Mouse (Mus musculus): ENCODE data around the gene Slc12a5.

- TF ChIP-seq CTCF (IDR thresholded peaks at IDR 0.05; ENCODE audit: low read depth, low read length) = no peak
- TF ChIP-seq TAL1 (conservative IDR thresholded peaks at IDR 0.05; ENCODE audit: low read depth, low read length) = no peak
- TF ChIP-seq GATA1 (IDR thresholded peaks at IDR 0.05; ENCODE audit: borderline replicate concordance, low read length) = no peak
Measured at GRCm38 (mm10) chr2:164948962-164949361, 11.6 kb upstream of the Slc12a5 start.

Data from G1E (cell line).